Mouse (Mus musculus): ENCODE results near the gene Myo5a. TPM values are rescaled to one million over a fixed set of nuclear protein-coding genes. Genes with fewer than 3 reads are reported as not detected.
"Not testable (repeated sequence)": the region's sequence is repeated elsewhere in the genome, so short reads cannot be mapped to it uniquely, and the experiment has no call there.

Myo5a gene
- polyA plus RNA-seq, 1 experiment from 2014 or later = 8.6 TPM

- peaks cover 7% of the 10 kb centered on the region for H3K4me1 ChIP-seq (replicated peaks; ENCODE audit: control insufficient read depth, insufficient read depth, low read length)
- H3K4me3 ChIP-seq (ENCODE audit: low read length) = no peak overlapping the region
- H3K4me2 ChIP-seq (ENCODE audit: low read depth, low read length) = no peak overlapping the region
- no peaks in the 10 kb centered on the region for H3K9me3 ChIP-seq (ENCODE audit: control insufficient read depth, low read length)
- no peak overlapping the region for H3K9ac ChIP-seq (ENCODE audit: low read length)
- ATAC-seq (ENCODE audit: low read depth) = no peak
- peaks cover 5% of the 10 kb centered on the region; the same call in 1 of the 2 replicates for H3K36me3 ChIP-seq (ENCODE audit: control insufficient read depth, insufficient read depth, low read length)
- H3K27ac ChIP-seq (ENCODE audit: low read length) = no peak overlapping the region
- H3K27me3 ChIP-seq (ENCODE audit: control insufficient read depth, insufficient read depth, low read depth, low read length) = no peaks in the 10 kb centered on the region
- WGBS = 87% methylated on average over 6 of the region's 6 CpGs
These were observed 177.1 kb downstream of the Myo5a start for GRCm38 (mm10) chr9:75247870-75248269.

GRCm38 (mm10) chr9:75248359-75248758 lies 177.5 kb downstream of the Myo5a start:
- Histone ChIP-seq H3K4me2 (ENCODE audit: low read depth, low read length) (no peak overlapping the region), H3K36me3 (ENCODE audit: control insufficient read depth, insufficient read depth, low read length) (peaks cover 5% of the 10 kb centered on the region; the same call in 1 of the 2 replicates), H3K9ac (ENCODE audit: low read length) (no peak overlapping the region), H3K4me3 (ENCODE audit: low read length) (no peak overlapping the region), H3K4me1 (replicated peaks; ENCODE audit: control insufficient read depth, insufficient read depth, low read length) (peaks cover 4% of the 10 kb centered on the region; the same call in 1 of the 2 replicates), H3K27ac (ENCODE audit: low read length) (no peak overlapping the region), H3K9me3 (ENCODE audit: control insufficient read depth, low read length) (no peaks in the 10 kb centered on the region), H3K27me3 (ENCODE audit: control insufficient read depth, insufficient read depth, low read depth, low read length) (no peaks in the 10 kb centered on the region)
- WGBS = 66% methylated on average over 1 of the region's 1 CpGs
- ATAC-seq (ENCODE audit: low read depth) = no peak

GRCm38 (mm10) chr9:75248874-75249273 lies 178.1 kb downstream of the Myo5a start:
- Histone ChIP-seq H3K4me1 (replicated peaks; ENCODE audit: control insufficient read depth, insufficient read depth, low read length) (peaks cover 4% of the 10 kb centered on the region; the same call in 1 of the 2 replicates), H3K27me3 (ENCODE audit: control insufficient read depth, insufficient read depth, low read depth, low read length) (no peaks in the 10 kb centered on the region), H3K9me3 (ENCODE audit: control insufficient read depth, low read length) (no peaks in the 10 kb centered on the region), H3K4me3 (ENCODE audit: low read length) (no peak overlapping the region), H3K4me2 (ENCODE audit: low read depth, low read length) (no peak overlapping the region), H3K27ac (ENCODE audit: low read length) (no peak overlapping the region), H3K9ac (ENCODE audit: low read length) (no peak overlapping the region), H3K36me3 (ENCODE audit: control insufficient read depth, insufficient read depth, low read length) (peaks cover 5% of the 10 kb centered on the region; the same call in 1 of the 2 replicates)
- ATAC-seq (ENCODE audit: low read depth) = no peak

DNA sequence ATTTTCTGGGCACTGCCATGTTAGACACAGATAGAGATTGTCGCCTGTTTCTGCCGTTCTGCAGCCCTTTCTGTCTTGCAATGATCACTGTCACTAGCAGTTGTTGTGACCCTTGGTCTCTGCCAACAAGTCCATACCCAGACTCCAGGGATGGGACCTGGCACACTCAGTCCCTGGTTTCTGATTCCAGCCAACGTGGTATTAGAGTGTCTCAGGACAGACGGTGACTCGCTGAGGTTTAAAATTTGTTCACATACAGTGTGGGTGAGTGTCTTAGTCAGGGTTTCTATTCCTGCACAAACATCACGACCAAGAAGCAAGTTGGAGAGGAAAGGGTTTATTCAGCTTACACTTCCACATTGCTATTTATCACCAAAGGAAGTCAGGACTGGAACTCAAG lies 182.3 kb downstream of the Myo5a start:
- not testable (repeated sequence) for ATAC-seq (ENCODE audit: low read depth); H3K4me2 ChIP-seq (ENCODE audit: low read depth, low read length); H3K9me3 ChIP-seq (ENCODE audit: control insufficient read depth, low read length); H3K36me3 ChIP-seq (ENCODE audit: control insufficient read depth, insufficient read depth, low read length); H3K4me3 ChIP-seq (ENCODE audit: low read length); H3K27me3 ChIP-seq (ENCODE audit: control insufficient read depth, insufficient read depth, low read depth, low read length); H3K4me1 ChIP-seq (replicated peaks; ENCODE audit: control insufficient read depth, insufficient read depth, low read length); H3K27ac ChIP-seq (ENCODE audit: low read length); H3K9ac ChIP-seq (ENCODE audit: low read length)
- 59% methylated on average over 6 of the region's 6 CpGs for WGBS

- ATAC-seq (ENCODE audit: low read depth) = no peak
- Histone ChIP-seq H3K36me3 (ENCODE audit: control insufficient read depth, insufficient read depth, low read length) (peaks cover 6% of the 10 kb centered on the region), H3K27me3 (ENCODE audit: control insufficient read depth, insufficient read depth, low read depth, low read length) (no peaks in the 10 kb centered on the region), H3K27ac (ENCODE audit: low read length) (peak overlapping the region; percentile 63), H3K9ac (ENCODE audit: low read length) (no peak overlapping the region), H3K4me3 (ENCODE audit: low read length) (no peak overlapping the region), H3K4me2 (ENCODE audit: low read depth, low read length) (no peak overlapping the region), H3K9me3 (ENCODE audit: control insufficient read depth, low read length) (no peaks in the 10 kb centered on the region), H3K4me1 (replicated peaks; ENCODE audit: control insufficient read depth, insufficient read depth, low read length) (peaks cover 5% of the 10 kb centered on the region; the same call in 1 of the 2 replicates)
- WGBS = 32% methylated on average over 3 of the region's 3 CpGs
These were observed 183.0 kb downstream of the Myo5a start for GRCm38 (mm10) chr9:75253766-75254165.

DNA sequence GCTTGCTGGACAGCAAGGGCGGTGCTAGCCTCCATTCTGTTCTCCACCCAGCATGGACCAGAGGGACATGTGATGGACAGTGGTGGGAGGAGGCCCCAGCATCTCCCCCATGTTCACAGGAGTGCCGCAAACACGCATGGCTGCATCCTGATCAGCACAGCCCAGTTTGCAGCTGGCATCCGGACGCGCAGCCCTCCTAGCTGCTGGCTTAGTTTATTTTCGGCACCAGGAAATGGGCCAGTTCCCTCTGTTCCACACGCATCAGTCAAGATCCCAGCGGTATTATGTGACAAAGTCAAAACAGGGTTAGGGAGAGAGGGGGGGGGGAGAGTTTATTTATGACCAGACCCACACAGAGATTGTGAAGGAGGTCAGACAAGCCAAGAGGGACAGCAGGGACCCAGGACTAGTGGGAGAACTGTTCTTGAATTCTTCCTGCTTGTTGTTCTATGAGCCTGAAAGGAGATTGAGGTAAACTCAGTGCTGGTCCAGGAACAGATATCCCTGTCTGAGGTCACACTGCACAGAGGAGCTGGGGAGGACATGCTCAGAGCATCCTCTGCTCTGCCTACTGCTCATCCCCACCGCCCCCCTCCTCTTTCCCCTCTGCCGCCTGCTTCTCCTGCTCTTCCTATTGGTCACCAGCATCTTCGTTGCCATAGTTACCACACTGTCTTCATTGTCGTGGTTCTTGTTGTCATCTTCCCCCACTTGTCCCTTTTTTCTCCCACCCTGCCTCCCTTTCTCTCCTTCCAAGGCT lies 183.6 kb downstream of the Myo5a start:
- no peak overlapping the region for H3K9ac ChIP-seq (ENCODE audit: low read length)
- H3K4me1 ChIP-seq (replicated peaks; ENCODE audit: control insufficient read depth, insufficient read depth, low read length) = peaks cover 5% of the 10 kb centered on the region; the same call in 1 of the 2 replicates
- H3K9me3 ChIP-seq (ENCODE audit: control insufficient read depth, low read length) = no peaks in the 10 kb centered on the region
- H3K4me2 ChIP-seq (ENCODE audit: low read depth, low read length) = no peak overlapping the region
- no peak overlapping the region for H3K4me3 ChIP-seq (ENCODE audit: low read length)
- peaks cover 10% of the 10 kb centered on the region for H3K36me3 ChIP-seq (ENCODE audit: control insufficient read depth, insufficient read depth, low read length)
- 46% methylated on average over 13 of the region's 13 CpGs for WGBS
- ATAC-seq (ENCODE audit: low read depth) = peak; percentile 84
- no peaks in the 10 kb centered on the region for H3K27me3 ChIP-seq (ENCODE audit: control insufficient read depth, insufficient read depth, low read depth, low read length)
- peak overlapping the region; percentile 63 for H3K27ac ChIP-seq (ENCODE audit: low read length)

DNA sequence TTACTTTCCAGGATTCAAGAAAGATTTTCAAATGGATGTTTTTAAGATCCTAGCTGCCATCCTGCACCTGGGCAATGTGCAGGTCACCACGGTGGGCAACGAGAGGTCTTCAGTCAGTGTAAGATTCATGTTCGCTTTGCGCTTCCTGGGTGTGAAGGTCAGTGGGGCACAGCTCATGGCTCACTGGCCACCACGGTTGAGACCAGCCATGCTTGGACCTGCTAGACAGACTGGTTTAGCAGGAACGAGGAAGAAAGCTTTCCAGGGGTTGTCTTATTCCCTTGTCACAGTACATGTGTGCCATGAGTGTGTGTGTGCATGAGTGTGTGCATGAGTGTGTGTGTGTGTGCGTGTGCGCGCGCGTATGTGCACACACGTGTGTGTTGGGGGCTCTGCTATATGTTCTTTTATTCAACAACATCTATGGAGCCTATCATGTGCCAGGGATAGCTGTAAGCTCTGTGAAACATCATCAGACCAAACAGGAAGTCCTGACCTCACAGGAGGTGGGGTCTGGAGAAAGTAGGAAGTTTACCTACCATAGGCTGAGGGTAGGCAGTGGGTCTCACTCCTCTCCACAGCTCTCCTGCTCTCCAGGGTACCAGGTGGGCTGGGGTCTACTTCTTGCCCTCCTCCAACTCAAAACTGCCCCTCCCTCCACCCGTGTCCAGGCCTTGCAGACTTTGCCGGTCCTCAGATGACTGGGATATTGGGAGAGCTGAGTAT lies 185.2 kb downstream of the Myo5a start:
- H3K27ac ChIP-seq (ENCODE audit: low read length) = 0 out of 2 replicates have a peak overlapping the region, but pooled peaks have one; percentile 30
- ATAC-seq (ENCODE audit: low read depth) = no peak

GRCm38 (mm10) chr9:75258792-75259191 lies 188.0 kb downstream of the Myo5a start:
- no peak for ATAC-seq (ENCODE audit: low read depth)
- Histone ChIP-seq H3K4me2 (ENCODE audit: low read depth, low read length) (no peak overlapping the region), H3K27ac (ENCODE audit: low read length) (no peak overlapping the region), H3K27me3 (ENCODE audit: control insufficient read depth, insufficient read depth, low read depth, low read length) (no peaks in the 10 kb centered on the region), H3K4me3 (ENCODE audit: low read length) (no peak overlapping the region), H3K9me3 (ENCODE audit: control insufficient read depth, low read length) (no peaks in the 10 kb centered on the region), H3K36me3 (ENCODE audit: control insufficient read depth, insufficient read depth, low read length) (peaks cover 12% of the 10 kb centered on the region), H3K4me1 (replicated peaks; ENCODE audit: control insufficient read depth, insufficient read depth, low read length) (peaks cover 5% of the 10 kb centered on the region; the same call in 1 of the 2 replicates), H3K9ac (ENCODE audit: low read length) (no peak overlapping the region)
- 39% methylated on average over 4 of the region's 4 CpGs for WGBS

More for the DNA sequence above, 185.2 kb downstream of the Myo5a start:
- Histone ChIP-seq H3K27me3 (ENCODE audit: control insufficient read depth, insufficient read depth, low read depth, low read length) (no peaks in the 10 kb centered on the region), H3K4me2 (ENCODE audit: low read depth, low read length) (no peak overlapping the region), H3K4me3 (ENCODE audit: low read length) (no peak overlapping the region), H3K9me3 (ENCODE audit: control insufficient read depth, low read length) (no peaks in the 10 kb centered on the region), H3K4me1 (replicated peaks; ENCODE audit: control insufficient read depth, insufficient read depth, low read length) (peaks cover 5% of the 10 kb centered on the region; the same call in 1 of the 2 replicates), H3K36me3 (ENCODE audit: control insufficient read depth, insufficient read depth, low read length) (peaks cover 12% of the 10 kb centered on the region), H3K9ac (ENCODE audit: low read length) (no peak overlapping the region)
- WGBS = 77% methylated on average over 14 of the region's 14 CpGs

DNA sequence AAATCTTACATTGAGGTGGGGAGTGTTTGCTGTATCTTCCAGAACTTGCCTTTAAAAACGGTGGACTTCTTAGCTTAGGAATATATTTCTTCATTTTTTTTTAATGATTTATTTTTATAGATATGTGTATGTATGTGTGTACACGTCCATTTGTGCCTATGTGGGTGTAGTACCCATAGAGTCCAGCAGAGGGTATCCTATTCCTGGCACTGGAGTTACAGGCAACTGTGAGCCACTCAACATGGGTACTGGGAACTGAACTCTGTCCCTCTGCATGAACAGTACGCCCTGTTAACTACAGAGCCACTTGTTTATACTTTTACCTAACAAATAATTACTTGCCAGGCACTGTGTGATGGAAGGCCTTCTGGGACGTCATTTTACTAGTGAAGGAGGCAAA lies 188.8 kb downstream of the Myo5a start:
- Histone ChIP-seq H3K4me2 (ENCODE audit: low read depth, low read length) (no peak overlapping the region), H3K27ac (ENCODE audit: low read length) (no peak overlapping the region), H3K9me3 (ENCODE audit: control insufficient read depth, low read length) (no peaks in the 10 kb centered on the region), H3K4me1 (replicated peaks; ENCODE audit: control insufficient read depth, insufficient read depth, low read length) (peaks cover 5% of the 10 kb centered on the region; the same call in 1 of the 2 replicates), H3K27me3 (ENCODE audit: control insufficient read depth, insufficient read depth, low read depth, low read length) (no peaks in the 10 kb centered on the region), H3K9ac (ENCODE audit: low read length) (no peak overlapping the region), H3K36me3 (ENCODE audit: control insufficient read depth, insufficient read depth, low read length) (peaks cover 12% of the 10 kb centered on the region), H3K4me3 (ENCODE audit: low read length) (no peak overlapping the region)
- no peak for ATAC-seq (ENCODE audit: low read depth)
- WGBS = 80% methylated on average over 4 of the region's 4 CpGs

Data from lung, embryonic 16.5 days (tissue).